Mouse (Mus musculus): ENCODE measurements at regions not wholly inside any gene's neighbourhood (a gene's known extent, or its start where the extent isn't known, plus 50 kb on each side); places are given as distances from the start of the nearest gene placed in this dataset.

GRCm38 (mm10) chr6:101446316-101446715, 68.6 kb upstream of the Pdzrn3 start:
- no peaks in the 10 kb centered on the region for H3K27me3 ChIP-seq
- H3K9me3 ChIP-seq: no peaks in the 10 kb centered on the region
- H3K4me1 ChIP-seq: no peaks in the 10 kb centered on the region
- no peak overlapping the region for H3K9ac ChIP-seq (replicated peaks)
- H3K4me2 ChIP-seq (replicated peaks): no peak overlapping the region
- H3K36me3 ChIP-seq: no peaks in the 10 kb centered on the region
- no peak for ATAC-seq (replicated peaks)
- WGBS: 59% methylated on average over 2 of the region's 2 CpGs
- H3K4me3 ChIP-seq: no peak overlapping the region
- no peak overlapping the region for H3K27ac ChIP-seq (replicated peaks)

GRCm38 (mm10) chr6:101432769-101433168, 55.1 kb upstream of the Pdzrn3 start:
- Histone ChIP-seq H3K27me3 (no peaks in the 10 kb centered on the region), H3K4me1 (no peaks in the 10 kb centered on the region), H3K36me3 (no peaks in the 10 kb centered on the region), H3K9ac (replicated peaks) (no peak overlapping the region), H3K4me2 (replicated peaks) (no peak overlapping the region), H3K27ac (replicated peaks) (no peak overlapping the region), H3K9me3 (no peaks in the 10 kb centered on the region), H3K4me3 (no peak overlapping the region)
- 89% methylated on average over 8 of the region's 8 CpGs for whole genome bisulfite sequencing
- no peak for ATAC-seq (replicated peaks)

- Histone ChIP-seq H3K27me3 (no peaks in the 10 kb centered on the region), H3K36me3 (no peaks in the 10 kb centered on the region), H3K4me1 (peaks cover 15% of the 10 kb centered on the region), H3K27ac (replicated peaks) (no peak overlapping the region), H3K4me2 (replicated peaks) (no peak overlapping the region), H3K4me3 (no peak overlapping the region), H3K9me3 (no peaks in the 10 kb centered on the region), H3K9ac (replicated peaks) (no peak overlapping the region)
- 43% methylated on average over 2 of the region's 2 CpGs for WGBS
- ATAC-seq (replicated peaks): no peak
Observed at GRCm38 (mm10) chr6:101429634-101430033, 51.9 kb upstream of the Pdzrn3 start.

Data from forebrain, embryonic 15.5 days (tissue).